Mouse (Mus musculus) layer of hippocampus, postnatal 14 days (tissue): ENCODE results near the gene Zap70. TPM values are rescaled to one million over a fixed set of nuclear protein-coding genes. Genes with fewer than 3 reads are reported as not detected.
A peak's percentile ranks its signal among the peaks of the same experiment; 100 is the strongest.

Source experiments
- DNase-seq, 2 experiments: peaks; one replicate each; pipeline ENCODE4 v3.0.0; 2021 to 2022; ENCODE audit warnings: low spot score in 2 of 2, mixed read lengths in 1 of 2
- long read RNA-seq, 2 experiments: library from polyadenylated mRNA; stranded (forward); transcript quantifications; one replicate each; pipeline ENCODE4 v2.0.0; 2021
- total RNA-seq, 2 experiments: library from RNA; stranded (reverse); gene quantifications; 2 replicates each; pipeline ENCODE4 v1.2.3; 2021

Gene Zap70
- total RNA-seq, result 1 to 10 TPM; 4.7 TPM
- long read RNA-seq, experiment 1, partial matches to known transcripts, result 0 of 4 reads
- long read RNA-seq, experiment 1, other reads (novel, unspliced or antisense), result 2 of 4 reads
- long read RNA-seq, experiment 2, partial matches to known transcripts, result 0 of 3 reads
- long read RNA-seq, experiment 2, other reads (novel, unspliced or antisense), result 3 of 3 reads

DNA sequence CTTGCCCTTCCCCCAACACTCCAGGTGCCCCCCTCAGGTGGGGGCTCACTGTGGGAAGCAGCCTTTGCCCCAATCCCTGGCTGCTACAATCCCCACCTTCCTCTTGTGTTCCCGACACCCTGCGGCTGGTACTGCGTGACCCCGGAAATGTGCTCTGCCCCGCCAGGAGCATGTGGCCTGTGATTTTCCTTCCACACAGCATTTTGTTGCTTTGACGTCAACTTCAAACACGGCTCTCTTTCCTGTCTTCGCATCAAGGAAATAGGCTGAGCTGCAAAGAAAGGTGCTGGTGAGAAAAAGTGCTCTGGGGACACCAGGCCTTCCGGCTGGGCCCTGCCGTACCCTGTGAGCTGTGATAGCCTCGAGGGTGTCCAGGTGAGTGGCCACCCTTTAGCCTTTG lies at the start of gene Zap70:
Zap70 (plus strand) TSS at position 231 of the 400 bp plus-strand sequence.
- no peak for DNase-seq

DNA sequence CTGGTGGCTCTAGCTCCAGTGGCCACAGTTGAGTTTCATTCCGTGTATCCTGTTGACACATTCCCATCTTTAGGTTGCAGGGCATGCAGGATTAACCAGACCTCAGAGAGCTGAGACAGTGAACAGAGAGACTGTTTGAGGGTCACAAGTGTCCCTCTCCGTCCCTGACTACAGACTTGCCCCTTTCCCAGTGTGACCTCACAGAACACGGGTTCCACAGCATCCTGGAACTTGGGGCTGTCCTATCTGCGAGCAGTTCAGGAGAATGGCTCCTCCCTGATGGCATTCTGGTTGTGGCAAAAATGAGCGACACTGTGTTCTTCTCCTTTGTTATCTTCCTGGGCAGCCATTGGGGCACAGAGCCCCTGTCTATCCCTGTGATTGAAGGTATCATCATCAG lies 47.3 kb upstream of the Zap70 start, which contains the start of gene Actr1b:
Actr1b (minus strand) TSS at position 112 of the 400 bp plus-strand sequence.
- no peak for DNase-seq

DNA sequence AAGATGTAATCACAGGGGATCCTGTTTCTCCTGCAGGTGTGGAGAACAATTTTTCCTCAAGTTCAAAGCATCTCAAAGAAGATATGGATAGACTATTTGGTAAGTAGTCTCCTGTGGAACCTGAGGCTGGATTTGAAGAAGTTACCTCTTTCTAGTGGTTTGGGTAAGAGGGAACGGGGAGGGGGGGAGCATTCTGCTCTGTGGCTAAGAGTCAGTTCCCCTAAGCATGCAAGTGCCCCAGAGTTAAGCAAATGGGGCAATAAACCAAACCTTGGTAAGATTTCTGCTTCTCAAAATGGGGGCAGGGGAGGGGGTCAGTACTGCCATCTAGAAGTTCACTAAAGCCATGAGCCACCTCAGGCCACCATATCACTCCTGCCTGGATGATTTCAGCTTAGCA lies 42.8 kb upstream of the Zap70 start:
- no peak for DNase-seq

DNA sequence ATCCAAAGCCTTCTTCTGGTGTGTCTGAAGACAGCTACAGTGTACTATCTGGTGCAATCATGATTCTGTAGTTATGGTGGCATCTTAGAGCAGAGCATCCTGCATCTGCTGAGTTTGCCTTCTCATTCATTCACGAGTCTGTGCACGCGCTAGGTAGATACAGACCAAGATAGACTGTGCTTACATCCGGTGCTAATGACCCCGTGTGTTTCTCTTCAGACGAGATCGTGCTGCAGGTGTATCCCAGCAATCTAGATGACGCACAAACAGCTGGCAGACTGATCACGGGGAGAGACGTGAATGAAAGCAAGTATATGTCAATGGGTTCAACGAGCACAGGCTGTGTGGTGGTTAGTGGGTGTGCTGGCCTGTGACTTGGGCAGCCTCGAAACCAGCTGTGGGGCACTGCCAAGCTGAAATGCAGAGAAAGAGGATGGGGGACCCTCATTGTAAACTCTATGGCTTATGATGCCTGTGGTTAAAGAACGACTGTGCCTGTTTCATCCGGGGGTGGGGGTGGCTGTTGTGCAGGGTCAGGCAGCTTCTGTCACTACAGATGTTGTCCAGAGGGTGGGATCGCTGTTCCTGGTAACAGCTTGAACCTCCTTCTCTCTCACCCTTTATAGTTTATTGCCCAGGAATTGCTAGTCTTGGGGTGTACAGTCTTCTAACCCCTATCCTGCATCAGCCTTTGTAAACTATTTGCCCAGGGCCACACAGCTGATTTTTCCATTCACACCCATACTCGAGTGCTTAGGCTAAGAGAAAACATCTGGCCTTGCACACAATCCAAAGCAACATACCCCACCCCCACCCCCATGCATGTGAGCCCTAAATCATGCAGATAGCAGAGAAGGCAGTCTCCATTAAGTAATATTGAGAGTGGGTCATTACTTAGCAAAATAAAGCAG lies 38.2 kb upstream of the Zap70 start:
- no peak for DNase-seq

DNA sequence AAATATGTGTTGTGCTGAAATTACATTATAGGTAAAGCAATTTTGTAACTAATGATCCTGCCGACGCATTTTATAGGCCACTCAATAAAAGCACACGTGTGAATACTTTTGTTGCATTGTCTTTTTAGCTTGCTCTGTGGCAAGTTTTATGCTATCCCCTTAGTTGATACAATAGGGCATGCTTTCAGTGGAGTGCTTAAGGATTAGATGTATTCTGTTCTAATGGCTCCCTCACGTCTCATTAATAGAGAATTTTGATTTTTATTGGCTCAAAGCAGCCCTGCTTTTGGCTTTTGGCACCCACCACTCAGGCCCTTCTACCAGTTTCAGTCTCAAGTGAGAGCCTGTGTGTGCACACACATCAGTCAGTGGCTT lies 37.6 kb upstream of the Zap70 start:
- no peak for DNase-seq

DNA sequence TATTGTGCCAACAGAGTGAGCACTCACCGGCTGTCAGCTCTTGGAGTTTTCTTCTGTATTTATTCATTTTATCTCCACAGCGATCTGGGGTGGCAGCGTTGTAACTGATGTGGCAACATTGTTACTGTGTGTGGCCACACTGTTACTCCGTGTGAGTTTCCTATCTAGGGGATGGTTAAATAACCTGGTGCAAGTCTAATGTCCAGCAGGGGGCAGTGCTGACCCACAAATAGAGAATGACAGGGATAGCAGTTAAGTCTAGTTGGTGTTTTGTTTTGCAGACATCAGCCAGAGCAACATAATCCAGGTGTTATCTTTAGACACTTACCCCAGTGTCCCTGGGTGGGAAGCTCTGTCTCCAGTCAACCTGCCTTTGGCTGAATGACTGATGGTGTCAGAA lies 24.3 kb upstream of the Zap70 start:
- DNase-seq, result peak; percentile 79 to 89

DNA sequence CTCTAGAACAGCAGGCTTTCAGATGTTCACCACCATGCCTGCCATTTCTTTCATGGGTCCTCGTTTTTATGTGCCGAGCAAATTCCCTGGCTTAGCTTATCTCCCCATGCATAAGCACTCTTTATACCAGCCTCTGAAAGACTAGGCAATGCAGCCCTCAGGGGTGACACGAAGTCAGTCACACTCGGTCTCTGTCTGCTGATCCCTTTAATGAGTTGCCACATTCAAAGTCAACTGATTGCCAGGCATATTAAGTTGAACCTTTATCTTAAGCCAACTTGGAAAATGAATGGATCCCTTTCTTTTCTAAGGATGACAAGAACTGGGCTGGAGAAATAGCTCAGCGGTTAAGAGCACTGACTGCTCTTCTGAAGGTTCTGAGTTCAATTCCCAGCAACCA lies 22.4 kb upstream of the Zap70 start:
- DNase-seq, result no peak

GRCm38 (mm10) chr1:36743046-36743445 lies 18.6 kb upstream of the Zap70 start:
- DNase-seq, result no peak

DNA sequence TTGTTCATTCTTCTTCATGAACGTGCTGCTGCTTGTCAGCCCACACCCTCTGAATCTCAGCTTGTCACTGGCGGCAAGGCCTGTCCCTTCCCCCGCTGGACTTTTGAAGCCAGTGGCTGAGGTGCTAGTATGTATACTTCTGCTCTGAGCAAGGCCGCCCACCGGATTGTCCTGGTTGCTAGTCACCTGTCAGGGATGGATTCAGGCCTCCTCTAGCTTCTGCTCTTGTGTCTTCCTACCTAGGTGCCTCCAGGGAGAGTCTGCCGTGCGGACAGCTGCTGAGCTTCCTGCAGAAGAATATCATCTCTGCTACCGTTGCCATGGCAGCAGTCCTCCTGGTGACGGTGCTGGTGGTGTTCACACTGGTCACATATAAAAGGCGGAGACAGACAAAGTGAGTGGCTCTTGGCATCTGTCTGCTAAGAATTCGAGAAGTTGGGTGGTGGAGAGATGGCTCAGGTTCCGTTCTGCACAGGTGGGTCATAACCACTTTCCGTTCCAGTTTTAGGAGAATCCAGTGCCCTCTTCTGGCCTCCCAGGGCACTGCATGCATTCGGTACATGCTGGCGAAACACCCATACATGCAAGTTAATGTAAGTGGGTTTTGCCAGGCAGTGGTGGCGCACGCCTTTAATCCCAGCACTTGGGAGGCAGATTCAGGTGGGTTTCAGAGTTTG lies 17.2 kb upstream of the Zap70 start:
- DNase-seq, result peak; percentile 74 to 77

DNA sequence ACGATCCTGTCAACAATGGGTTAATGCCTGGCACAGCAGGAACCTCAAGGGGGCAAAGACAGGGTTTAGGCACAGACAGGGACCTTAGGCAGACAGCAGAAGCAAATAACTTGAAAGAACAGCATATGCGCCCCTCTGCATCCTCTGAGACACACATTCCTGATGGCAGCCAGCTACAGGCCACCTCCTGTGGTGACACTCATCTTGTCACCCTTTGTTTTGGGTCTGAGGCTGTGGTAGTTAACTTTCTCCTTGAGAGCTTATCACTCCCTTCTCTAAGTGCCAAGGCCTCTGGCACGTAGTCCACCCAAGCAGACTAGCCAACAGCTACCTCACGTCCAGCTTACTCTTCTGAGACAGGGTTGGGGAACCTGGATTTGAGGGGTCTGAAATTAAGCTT lies 15.9 kb upstream of the Zap70 start:
- DNase-seq, result no peak

GRCm38 (mm10) chr1:36746452-36746851 lies 15.1 kb upstream of the Zap70 start:
- no peak for DNase-seq

- DNase-seq, result no peak
Measured at GRCm38 (mm10) chr1:36753932-36754675, 7.5 kb upstream of the Zap70 start.

- no peak for DNase-seq
Measured at GRCm38 (mm10) chr1:36758553-36758952, 3.0 kb upstream of the Zap70 start.

DNA sequence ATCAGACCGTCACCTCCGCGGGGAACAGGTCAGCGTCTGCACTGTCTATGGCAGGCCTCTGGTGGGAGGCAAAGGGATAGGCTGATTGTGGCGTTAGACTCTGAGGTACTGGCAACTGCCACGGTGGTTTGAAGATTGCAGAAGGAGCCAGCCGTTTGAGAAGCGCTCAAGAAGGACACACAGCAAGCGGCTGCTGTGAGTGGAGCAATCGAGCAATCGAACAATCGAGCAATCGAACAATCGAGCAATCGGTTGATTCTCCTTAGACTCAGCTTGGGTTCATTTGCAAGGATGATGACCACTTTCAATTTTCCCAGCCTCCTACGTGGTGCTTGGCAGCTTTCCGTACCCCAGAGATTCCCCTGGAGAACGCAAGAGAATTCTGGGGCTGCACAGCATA lies 2.5 kb upstream of the Zap70 start:
- no peak for DNase-seq

GRCm38 (mm10) chr1:36760401-36760800 lies 1.2 kb upstream of the Zap70 start:
- no peak for DNase-seq

- no peak for DNase-seq
Measured at GRCm38 (mm10) chr1:36761061-36761460, 537 bp upstream of the Zap70 start.

DNA sequence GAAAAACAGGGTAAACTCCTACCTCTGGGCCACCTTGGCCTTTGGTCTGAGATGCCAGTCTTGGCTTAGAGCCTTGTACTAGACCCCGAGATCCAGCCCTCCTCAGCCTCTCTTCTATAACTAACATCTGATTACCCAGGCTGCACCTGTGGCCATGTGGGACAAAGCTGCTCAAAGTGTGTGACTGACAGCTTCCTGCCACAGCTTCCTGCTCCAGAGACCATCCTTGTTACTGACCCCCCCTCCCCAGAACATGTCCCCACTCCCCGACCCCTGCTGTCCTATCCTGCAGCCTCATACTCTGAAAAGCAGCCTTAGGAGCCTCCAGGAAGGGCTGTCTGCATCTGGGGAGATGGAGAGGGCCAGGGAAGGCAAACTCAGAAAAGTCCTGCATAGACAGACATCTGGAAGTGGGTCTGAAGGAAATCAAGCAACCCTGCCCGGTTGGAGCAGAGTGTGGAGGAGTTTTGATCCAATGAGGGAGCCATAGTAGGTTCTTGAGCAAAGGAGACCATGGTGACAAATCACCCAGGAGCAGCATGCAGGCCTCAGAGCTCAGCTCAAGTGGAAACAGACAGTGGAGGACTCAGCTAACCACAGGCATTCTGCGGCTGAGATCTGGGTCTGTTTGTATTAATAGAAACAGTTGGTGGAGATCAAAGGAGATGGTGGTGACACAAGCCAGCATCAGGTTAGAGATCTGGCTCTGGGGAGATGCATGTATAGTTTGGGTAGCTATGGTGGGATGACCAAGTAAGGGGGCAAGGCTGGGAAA lies 5.0 kb downstream of the Zap70 start:
- no peak for DNase-seq

GRCm38 (mm10) chr1:36767321-36767720 lies 5.7 kb downstream of the Zap70 start:
- DNase-seq, result no peak

- DNase-seq, result no peak
Measured at GRCm38 (mm10) chr1:36768786-36769185, 7.2 kb downstream of the Zap70 start.

- DNase-seq, result no peak
Measured at GRCm38 (mm10) chr1:36769951-36770350, 8.4 kb downstream of the Zap70 start.

- DNase-seq, result no peak
Measured at GRCm38 (mm10) chr1:36770998-36771397, 9.4 kb downstream of the Zap70 start.
